Mouse (Mus musculus) layer of hippocampus, adult 18-20 months (tissue): Measurements from ENCODE around the gene Chrne. TPM values are rescaled to one million over a fixed set of nuclear protein-coding genes. Genes with fewer than 3 reads are reported as not detected.

Experiments used
- DNase-seq, 2 experiments: peaks; one replicate each; pipeline ENCODE4 v3.0.0; 2022; ENCODE audit warnings: low spot score in 2 of 2
- total RNA-seq, 2 experiments: library from RNA; stranded (reverse); gene quantifications; 2 replicates each; pipeline ENCODE4 v1.2.3; 2021

Gene Chrne
- total RNA-seq, 2 experiments from 2014 or later = not detected

GRCm38 (mm10) chr11:70652029-70652883 is 33.2 kb upstream of the Chrne start:
- DNase-seq = no peak

DNA sequence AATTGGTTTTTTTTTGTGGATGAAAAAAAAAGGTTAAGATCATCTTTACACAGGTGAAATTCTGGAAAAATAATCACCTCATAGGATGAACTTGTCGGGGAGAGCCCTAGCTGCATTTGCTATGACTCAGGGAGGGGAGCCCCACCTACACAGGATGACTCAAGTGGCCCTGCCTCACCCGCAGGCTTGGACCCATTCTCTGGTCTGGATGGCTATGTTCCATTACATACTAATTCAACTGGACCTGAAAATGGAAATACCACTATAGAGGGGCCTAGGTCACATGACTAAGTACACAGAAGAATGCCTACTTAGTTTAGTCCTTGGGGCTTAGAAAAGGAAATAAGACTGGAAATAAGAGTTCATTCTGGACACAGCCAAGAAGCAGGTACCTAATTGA is 32.4 kb upstream of the Chrne start:
- peak in 1 of 2 experiments; percentile 3 for DNase-seq

DNA sequence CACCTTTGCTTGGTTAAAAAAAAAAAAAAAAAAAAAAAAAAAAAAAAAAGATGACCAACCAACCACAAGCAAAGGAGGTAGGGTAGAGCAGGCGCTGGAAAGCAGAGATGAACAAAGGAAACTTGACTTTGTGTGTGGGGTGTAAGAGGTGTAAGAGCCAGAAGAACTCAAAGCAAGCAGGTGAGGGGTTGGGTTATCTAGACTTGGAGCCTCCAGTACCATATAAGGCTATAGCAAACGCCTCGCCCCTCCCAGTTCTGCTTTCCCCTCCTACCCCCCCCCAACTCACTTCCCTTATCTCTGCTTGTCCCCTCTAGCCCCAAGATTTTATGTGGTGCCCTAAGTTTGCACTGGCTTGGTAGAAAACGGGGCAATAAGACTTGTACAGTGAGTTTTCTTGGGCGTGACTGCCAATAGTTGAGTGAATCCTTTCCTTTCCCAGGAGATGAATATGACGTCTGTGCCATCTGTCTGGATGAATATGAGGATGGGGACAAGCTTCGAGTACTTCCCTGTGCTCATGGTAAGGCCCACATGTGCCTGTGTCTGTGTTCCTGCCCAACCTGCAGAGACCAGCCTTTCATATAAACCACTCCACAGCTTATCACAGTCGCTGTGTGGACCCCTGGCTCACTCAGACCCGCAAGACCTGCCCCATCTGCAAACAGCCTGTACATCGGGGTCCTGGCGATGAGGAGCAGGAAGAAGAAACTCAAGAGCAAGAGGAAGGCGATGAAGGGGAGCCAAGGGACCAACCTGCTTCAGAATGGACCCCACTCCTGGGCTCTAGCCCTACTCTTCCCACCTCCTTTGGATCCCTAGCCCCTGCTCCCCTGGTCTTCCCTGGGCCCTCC is 31.5 kb upstream of the Chrne start:
- DNase-seq = peak in 1 of 2 experiments; percentile 13

- no peak for DNase-seq
Observed at GRCm38 (mm10) chr11:70649185-70649734, 30.2 kb upstream of the Chrne start.

- DNase-seq = no peak
Observed at GRCm38 (mm10) chr11:70648512-70648911, 29.5 kb upstream of the Chrne start.

DNA sequence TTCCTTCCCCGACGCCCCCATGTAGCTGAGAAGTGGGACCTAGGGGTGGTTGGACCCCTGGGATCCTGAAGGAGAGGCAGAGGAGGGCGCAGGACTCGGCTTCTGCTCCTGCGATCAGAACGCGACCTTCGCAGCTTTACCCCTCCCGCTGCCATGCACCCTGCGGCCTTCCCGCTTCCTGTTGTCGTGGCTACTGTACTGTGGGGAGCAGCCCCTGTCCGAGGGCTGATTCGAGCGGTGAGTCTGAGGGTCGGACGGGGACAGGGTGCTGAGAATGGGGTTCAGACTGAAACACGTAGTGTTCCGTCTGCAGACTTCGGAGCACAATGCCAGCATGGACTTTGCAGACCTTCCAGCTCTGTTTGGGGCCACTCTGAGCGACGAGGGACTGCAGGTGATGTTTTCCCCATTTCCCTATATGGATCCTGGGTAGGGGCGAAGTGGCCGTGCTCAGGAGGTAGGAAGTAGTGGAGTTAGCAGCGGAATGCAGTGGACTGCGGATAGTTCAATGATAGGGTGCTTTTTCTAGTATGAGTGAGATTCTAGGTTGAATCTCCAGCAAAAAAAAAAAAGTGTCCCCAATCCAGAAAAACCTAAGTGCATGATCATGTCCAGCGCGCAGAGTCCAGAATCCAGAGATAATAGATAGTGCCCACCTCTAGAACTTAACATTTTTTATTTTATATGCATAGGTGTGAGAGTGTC is 28.9 kb upstream of the Chrne start:
- DNase-seq = no peak

GRCm38 (mm10) chr11:70646691-70647650 is 28.0 kb upstream of the Chrne start, which contains the start of the genes Rnf167 and Slc25a11:
Gene Rnf167, plus strand, starts transcription at chr11:70647235.
Gene Slc25a11, minus strand, starts transcription at chr11:70647479.
- DNase-seq = peak; percentile 94 to 98

- no peak for DNase-seq
Observed at GRCm38 (mm10) chr11:70646259-70646555, 27.2 kb upstream of the Chrne start.

GRCm38 (mm10) chr11:70645461-70646258 is 26.6 kb upstream of the Chrne start:
- no peak for DNase-seq

- DNase-seq = no peak
Observed at GRCm38 (mm10) chr11:70644564-70645103, 25.6 kb upstream of the Chrne start.

GRCm38 (mm10) chr11:70643051-70643450 is 24.0 kb upstream of the Chrne start:
- DNase-seq = no peak

GRCm38 (mm10) chr11:70641241-70641640 is 22.2 kb upstream of the Chrne start:
- no peak for DNase-seq

GRCm38 (mm10) chr11:70639976-70640375 is 21.0 kb upstream of the Chrne start:
- no peak for DNase-seq

DNA sequence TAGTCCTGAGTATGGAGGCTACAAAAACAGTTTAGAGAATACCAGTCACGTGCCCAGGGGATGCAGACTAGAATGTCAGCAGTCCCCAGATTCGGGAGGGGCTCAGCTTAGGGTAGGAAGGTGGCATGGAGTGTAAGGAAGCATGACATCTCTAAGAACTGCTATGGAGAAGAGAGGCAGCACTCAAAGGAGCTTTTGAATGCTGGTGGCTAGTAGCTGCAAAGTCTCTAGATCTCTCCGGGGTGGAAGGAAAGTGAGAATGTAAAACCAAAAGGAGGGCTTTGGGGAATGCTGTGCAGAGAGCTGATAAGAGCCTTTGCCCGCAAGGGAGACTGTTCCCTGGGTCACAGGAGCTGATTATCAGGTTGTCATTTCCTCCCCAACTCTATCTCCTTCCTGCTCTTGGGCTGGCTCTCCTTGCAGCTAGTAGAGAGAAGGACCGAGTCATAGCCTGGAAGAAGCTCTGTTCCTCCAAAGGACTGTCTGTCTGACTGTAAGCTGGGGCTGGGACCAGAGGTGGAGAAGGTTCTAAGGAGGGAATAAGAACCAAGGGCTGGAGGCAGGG is 19.8 kb upstream of the Chrne start, which contains the start of gene Gp1ba:
TSS of gene Gp1ba (plus strand) at position 409 of the 565 bp plus-strand sequence.
- no peak for DNase-seq

GRCm38 (mm10) chr11:70638293-70638692 is 19.3 kb upstream of the Chrne start:
- DNase-seq = no peak

- no peak for DNase-seq
Observed at GRCm38 (mm10) chr11:70637764-70638163, 18.7 kb upstream of the Chrne start.

- DNase-seq = no peak
Observed at GRCm38 (mm10) chr11:70635601-70636000, 16.6 kb upstream of the Chrne start.

DNA sequence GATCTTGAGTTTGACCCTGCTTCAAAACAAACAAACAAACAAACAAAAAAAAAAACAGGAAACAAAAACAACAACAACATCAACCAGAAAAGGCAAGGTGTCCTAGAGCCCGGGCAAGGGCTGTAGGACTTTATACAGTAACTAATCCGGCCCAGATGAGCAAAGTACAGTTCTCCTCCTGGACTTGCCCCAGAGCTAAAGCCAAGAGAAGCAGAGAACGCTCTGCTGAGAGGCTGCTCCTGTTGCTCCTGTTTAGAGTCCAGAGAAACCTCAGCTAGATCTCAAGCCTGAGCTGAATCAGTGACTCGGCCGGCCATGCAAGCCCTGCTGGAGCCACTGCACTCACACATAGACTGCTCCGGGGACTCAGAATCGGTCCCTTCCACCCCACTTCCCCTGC is 11.1 kb upstream of the Chrne start:
- no peak for DNase-seq

DNA sequence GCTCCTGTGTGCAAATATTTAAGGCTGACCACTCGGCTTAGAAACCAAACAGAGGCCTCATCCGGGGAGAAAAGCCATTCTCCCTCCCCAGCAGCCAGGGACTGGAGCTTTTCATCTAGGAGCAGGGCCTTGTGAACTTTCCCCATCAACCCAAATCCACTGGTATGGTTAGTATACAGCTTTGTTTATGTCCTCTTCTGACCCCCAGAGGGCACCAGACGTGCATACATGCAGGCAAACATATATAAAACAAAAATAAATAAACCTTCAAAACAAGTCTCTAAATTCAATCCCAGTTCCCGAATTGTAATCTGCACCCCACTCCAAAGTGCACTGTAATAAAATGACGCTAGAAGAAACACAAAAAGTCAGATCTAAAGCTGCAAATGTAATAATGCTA is 10.5 kb upstream of the Chrne start:
- no peak for DNase-seq
